Mouse (Mus musculus) adipose tissue, adult 10 weeks (tissue): ENCODE results near the gene Exosc9. TPM values are rescaled to one million over a fixed set of nuclear protein-coding genes. Genes with fewer than 3 reads are reported as not detected.

ENCODE experiments used
- polyA plus RNA-seq: library from polyadenylated mRNA; stranded (reverse); fragments of 350-450 nt; fragmentation: Illumina TruSeq; extraction: RNeasy Lipid Tissue Mini Kit (QIAGEN cat#74804); gene quantifications from one replicate; pipeline ENCODE4 v1.2.3, GENCODE M21; 2014; ENCODE audit warnings: low read depth, low replicate concordance

Gene Exosc9
- polyA plus RNA-seq: 26.4 TPM

GRCm38 (mm10) chr3:36552406-36553047 is at the start of gene Exosc9:
Exosc9 (plus strand) TSS chr3:36552606.

GRCm38 (mm10) chr3:36521073-36522060 is 31.0 kb upstream of the Exosc9 start, which contains the start of gene Gm11549:
Gm11549 (minus strand) TSS chr3:36521813.

GRCm38 (mm10) chr3:36571827-36572378 is 19.5 kb downstream of the Exosc9 start, which contains the start of gene Ccna2:
Ccna2 (minus strand) TSS chr3:36572150.

GRCm38 (mm10) chr3:36613202-36613907 is 60.9 kb downstream of the Exosc9 start, which contains the start of gene Bbs7:
Bbs7 (minus strand) TSS chr3:36613477.

Other genes with a start within 250 kb of the Exosc9 start
- gene Anxa5, start 76.7 kb upstream of the Exosc9 start, polyA plus RNA-seq: 343 TPM
- gene 1810062G17Rik, start 76.7 kb upstream of the Exosc9 start, polyA plus RNA-seq: 10.3 TPM
- 0.10 TPM for gene Gm11549, start 30.8 kb upstream of the Exosc9 start, polyA plus RNA-seq
- 2.1 TPM for gene Ccna2, start 19.5 kb downstream of the Exosc9 start, polyA plus RNA-seq
- 8.4 TPM for gene Bbs7, start 60.9 kb downstream of the Exosc9 start, polyA plus RNA-seq
- gene Trpc3, start 137.6 kb downstream of the Exosc9 start, polyA plus RNA-seq: 1.3 TPM